ENCODE assay signal across 8 mouse cellular contexts in genomic region chr9:73025818-73026636, GRCm38 (mm10). TPM values are rescaled to one million over a fixed set of nuclear protein-coding genes. Genes with fewer than 3 reads are reported as not detected.
DNase-seq lines count a peak whose midpoint lies in the region; ATAC-seq and TF ChIP-seq lines count a peak whose summit lies in the region.

No protein-coding gene starts in this region.

- H3K9me3 ChIP-seq in kidney, embryonic 14.5 days (ENCODE audit: control insufficient read depth, low read length) = no peaks in the 10 kb centered on the region
- H3K9me3 ChIP-seq in hindbrain, embryonic 10.5 days = no peaks in the 10 kb centered on the region
- no peaks in the 10 kb centered on the region for H3K9me3 ChIP-seq in midbrain, postnatal 0 days (ENCODE audit: low read length)

- DNase-seq in kidney, adult 11 months = no peak
- peak; percentile 38 for DNase-seq in embryo, embryonic 11.5 days (ENCODE audit: low read depth, low spot score)
- peak; percentile 32 for DNase-seq in hindbrain, embryonic 10.5 days (ENCODE audit: low spot score)
- peak; percentile 42 for DNase-seq in midbrain, postnatal 0 days (ENCODE audit: low spot score)
- DNase-seq in urinary bladder, postnatal 4 days (ENCODE audit: low spot score in 2 of 2) = no peak
- DNase-seq in c-Kit-positive CD71-positive TER-119-positive erythroid progenitor cells, embryonic 14.5 days (ENCODE audit: low spot score) = no peak
- no peak for DNase-seq in cerebellum, postnatal 4 days (ENCODE audit: low spot score in 2 of 2)

- peak; percentile 46; the same call in 1 of the 2 replicates for ATAC-seq in kidney, embryonic 14.5 days (ENCODE audit: low FRiP score, low TSS enrichment)
- ATAC-seq in midbrain, postnatal 0 days (ENCODE audit: low FRiP score) = peak; percentile 52; the same call in 1 of the 2 replicates

- no peak overlapping the region for H3K4me3 ChIP-seq in kidney, embryonic 14.5 days (ENCODE audit: low read length)
- peak overlapping the region; percentile 26 for H3K4me3 ChIP-seq in hindbrain, embryonic 10.5 days
- H3K4me3 ChIP-seq in midbrain, postnatal 0 days (ENCODE audit: low read depth, low read length) = no peak overlapping the region

- no peak overlapping the region for H3K9ac ChIP-seq in kidney, embryonic 14.5 days (ENCODE audit: low read depth, low read length)
- H3K9ac ChIP-seq in midbrain, postnatal 0 days (replicated peaks; ENCODE audit: low read length, poor library complexity, severe bottlenecking) = no peak overlapping the region

- 23% methylated on average over 17 of the region's 17 CpGs for WGBS in kidney, embryonic 14.5 days
- 18% methylated on average over 17 of the region's 17 CpGs for WGBS in hindbrain, embryonic 10.5 days
- 23% methylated on average over 17 of the region's 17 CpGs for WGBS in midbrain, postnatal 0 days

- H3K4me1 ChIP-seq in kidney, embryonic 14.5 days (ENCODE audit: control insufficient read depth, insufficient read depth, low read length) = no peaks in the 10 kb centered on the region
- H3K4me1 ChIP-seq in hindbrain, embryonic 10.5 days (replicated peaks) = peaks cover 10% of the 10 kb centered on the region
- no peaks in the 10 kb centered on the region for H3K4me1 ChIP-seq in midbrain, postnatal 0 days (ENCODE audit: insufficient read depth, low read length)

- 0 out of 2 replicates have a peak overlapping the region, but pooled peaks have one; percentile 2 for H3K4me2 ChIP-seq in kidney, embryonic 14.5 days (replicated peaks; ENCODE audit: low read depth, low read length)
- H3K4me2 ChIP-seq in midbrain, postnatal 0 days (ENCODE audit: low read depth, low read length, poor library complexity, severe bottlenecking) = peak overlapping the region; percentile 15; the same call in 1 of the 2 replicates

- H3K36me3 ChIP-seq in kidney, embryonic 14.5 days (ENCODE audit: control insufficient read depth, insufficient read depth, low read length) = peaks cover 16% of the 10 kb centered on the region; the same call in 1 of the 2 replicates
- peaks cover 50% of the 10 kb centered on the region for H3K36me3 ChIP-seq in hindbrain, embryonic 10.5 days
- H3K36me3 ChIP-seq in midbrain, postnatal 0 days (ENCODE audit: insufficient read depth, low read length) = peaks cover 16% of the 10 kb centered on the region; the same call in 1 of the 2 replicates

- no peak for TF ChIP-seq CTCF in midbrain, postnatal 0 days (IDR thresholded peaks at IDR 0.05)

- H3K27ac ChIP-seq in kidney, embryonic 14.5 days (ENCODE audit: low read depth, low read length) = no peak overlapping the region
- H3K27ac ChIP-seq in hindbrain, embryonic 10.5 days = peak overlapping the region; percentile 62
- H3K27ac ChIP-seq in midbrain, postnatal 0 days (ENCODE audit: low read depth, low read length) = no peak overlapping the region

- no peaks in the 10 kb centered on the region for H3K27me3 ChIP-seq in kidney, embryonic 14.5 days (ENCODE audit: control insufficient read depth, insufficient read depth, low read length)
- H3K27me3 ChIP-seq in hindbrain, embryonic 10.5 days (ENCODE audit: insufficient read depth, poor library complexity, severe bottlenecking) = no peaks in the 10 kb centered on the region
- no peaks in the 10 kb centered on the region for H3K27me3 ChIP-seq in midbrain, postnatal 0 days (ENCODE audit: insufficient read depth, low read length)

RNA-seq across cellular contexts. Expression of gene Pigb, which starts 14.2 kb away (rescaled TPM):
- polyA plus RNA-seq in kidney, embryonic 14.5 days (2014; fragmentation: Nextera tagmentation; extraction: Ambion mirVana) = 12.7 and 18.9 TPM in 2 replicates
- polyA plus RNA-seq in hindbrain, embryonic 10.5 days (2016; fragmentation: Nextera tagmentation; extraction: Ambion mirVana) = 15.0 and 15.8 TPM in 2 replicates
- 8.4 and 19.4 TPM in 2 replicates for total RNA-seq in midbrain, postnatal 0 days (2014; rRNA removed)
- 12.2 and 13.0 TPM in 2 replicates for polyA plus RNA-seq in midbrain, postnatal 0 days (2015; fragmentation: Nextera tagmentation; extraction: Ambion mirVana)

RNA-seq across cellular contexts. Expression of gene Rab27a, which starts 18.6 kb away (rescaled TPM):
- polyA plus RNA-seq in kidney, embryonic 14.5 days (2014; fragmentation: Nextera tagmentation; extraction: Ambion mirVana) = 1.2 and 1.3 TPM in 2 replicates
- polyA plus RNA-seq in hindbrain, embryonic 10.5 days (2016; fragmentation: Nextera tagmentation; extraction: Ambion mirVana) = 1.5 and 2.1 TPM in 2 replicates
- 5.3 and 6.4 TPM in 2 replicates for total RNA-seq in midbrain, postnatal 0 days (2014; rRNA removed)
- polyA plus RNA-seq in midbrain, postnatal 0 days (2015; fragmentation: Nextera tagmentation; extraction: Ambion mirVana) = 2.7 and 4.0 TPM in 2 replicates

RNA-seq across cellular contexts. Expression of gene Ccpg1, which starts 40.8 kb away (rescaled TPM):
- polyA plus RNA-seq in kidney, embryonic 14.5 days (2014; fragmentation: Nextera tagmentation; extraction: Ambion mirVana) = 17.1 and 29.7 TPM in 2 replicates
- polyA plus RNA-seq in hindbrain, embryonic 10.5 days (2016; fragmentation: Nextera tagmentation; extraction: Ambion mirVana) = 20.3 and 21.9 TPM in 2 replicates
- total RNA-seq in midbrain, postnatal 0 days (2014; rRNA removed) = 19.3 and 30.4 TPM in 2 replicates
- polyA plus RNA-seq in midbrain, postnatal 0 days (2015; fragmentation: Nextera tagmentation; extraction: Ambion mirVana) = 38.1 and 39.9 TPM in 2 replicates

RNA-seq across cellular contexts. Expression of gene Ccpg1os, which starts 40.8 kb away (rescaled TPM):
- polyA plus RNA-seq in kidney, embryonic 14.5 days (2014; fragmentation: Nextera tagmentation; extraction: Ambion mirVana) = 19.3 and 27.5 TPM in 2 replicates
- polyA plus RNA-seq in hindbrain, embryonic 10.5 days (2016; fragmentation: Nextera tagmentation; extraction: Ambion mirVana) = 21.8 and 27.6 TPM in 2 replicates
- 13.4 and 15.1 TPM in 2 replicates for total RNA-seq in midbrain, postnatal 0 days (2014; rRNA removed)
- 19.3 and 20.3 TPM in 2 replicates for polyA plus RNA-seq in midbrain, postnatal 0 days (2015; fragmentation: Nextera tagmentation; extraction: Ambion mirVana)

Comparison
In these comparisons a context has a peak if more than half of its experiments do, and no peak if none do; other contexts are left out.
1. DNase-seq: peak in embryo, embryonic 11.5 days (single experiment), hindbrain, embryonic 10.5 days (single experiment) and midbrain, postnatal 0 days (single experiment); none in kidney, adult 11 months (single experiment), urinary bladder, postnatal 4 days (0 of 2), c-Kit-positive CD71-positive TER-119-positive erythroid progenitor cells, embryonic 14.5 days (single experiment) and cerebellum, postnatal 4 days (0 of 2).